Mouse (Mus musculus) heart, adult 2 months (tissue): ENCODE data around the gene Aspm.
A peak's percentile ranks its signal among the peaks of the same experiment; 100 is the strongest.

Source experiments
- EP300 ChIP-seq: fragments of 200-500 bp; IDR thresholded peaks from 2 replicates; pipeline ENCODE4 v1.6.1; 2011; ENCODE audit warnings: low read depth, low read length, control low read depth; ENCODE audit not compliant: insufficient read depth
- POLR2A ChIP-seq: fragments of 200-500 bp; IDR thresholded peaks from 2 replicates; pipeline ENCODE4 v1.6.1; 2011; ENCODE audit warnings: mild to moderate bottlenecking, low read depth, low read length, control low read depth; ENCODE audit not compliant: insufficient read depth

DNA sequence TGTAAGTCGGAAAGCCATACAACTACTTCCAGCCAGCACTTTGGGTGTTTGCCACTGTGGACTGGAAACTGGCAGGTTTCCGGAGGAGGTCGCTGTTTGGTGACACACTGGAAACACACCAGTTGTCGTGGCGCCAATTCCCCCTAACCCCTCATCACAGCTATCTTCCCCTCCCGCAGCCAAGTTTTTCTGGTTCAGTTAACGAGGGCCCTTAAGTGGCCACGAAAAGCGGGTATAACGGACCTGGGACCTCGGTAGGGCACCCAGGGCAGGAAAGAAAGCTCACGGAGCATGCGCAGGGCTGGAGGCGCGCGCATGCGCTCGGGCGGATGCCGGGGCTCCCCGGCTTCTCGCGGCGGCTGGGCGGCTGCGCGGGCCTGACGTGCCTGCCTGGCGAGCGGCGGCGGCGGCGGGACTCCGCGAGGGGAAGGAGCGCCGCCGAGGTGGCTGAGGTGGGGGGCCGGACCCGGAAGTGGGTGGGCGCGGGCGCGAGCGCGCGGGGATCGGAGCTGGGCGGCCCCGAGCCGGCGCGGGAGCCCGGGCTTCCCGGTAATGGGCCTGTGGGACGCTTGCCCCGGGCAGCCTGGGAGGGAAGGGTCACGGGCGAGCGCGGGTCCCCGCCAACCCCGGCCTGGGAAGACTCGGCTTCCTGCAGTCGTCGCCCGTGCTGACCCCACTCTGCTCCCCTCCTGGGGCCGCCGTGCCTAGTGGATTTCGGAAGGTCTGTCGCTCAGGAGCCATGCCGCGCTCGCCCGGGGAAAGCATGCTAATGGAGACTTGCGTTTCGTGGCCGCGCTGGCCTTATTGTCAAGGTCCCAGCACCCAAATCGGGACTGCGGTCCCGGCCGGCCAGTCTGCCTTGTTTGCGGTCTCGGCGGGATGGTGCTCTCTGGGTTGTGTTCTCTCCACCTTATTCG is 32.4 kb upstream of the Aspm start, which contains the start of gene Zbtb41:
- peak; percentile 83 for TF ChIP-seq POLR2A
- TF ChIP-seq EP300 = 0 out of 2 replicates have a peak, but pooled peaks have one; percentile 27
